Mouse (Mus musculus): ENCODE measurements around the gene Rbfox1. TPM values are rescaled to one million over a fixed set of nuclear protein-coding genes. Genes with fewer than 3 reads are reported as not detected.

Gene Rbfox1
- polyA plus RNA-seq, 1 experiment = not detected

- Histone ChIP-seq H3K27ac (ENCODE audit: control insufficient read depth, insufficient read depth, low read depth, low read length, poor library complexity) (no peak overlapping the region), H3K4me3 (replicated peaks; ENCODE audit: control insufficient read depth, low read depth, low read length) (no peak overlapping the region), H3K4me1 (ENCODE audit: control insufficient read depth, insufficient read depth, low read length) (no peaks in the 10 kb centered on the region)
- whole genome bisulfite sequencing = 60% methylated on average over 1 of the region's 1 CpGs
- TF ChIP-seq CTCF (IDR thresholded peaks at IDR 0.05; ENCODE audit: control insufficient read depth, insufficient read depth, low read length) = no peak
- TF ChIP-seq POLR2A (IDR thresholded peaks at IDR 0.05; ENCODE audit: borderline replicate concordance, control insufficient read depth, low read depth, low read length) = no peak
Observed at GRCm38 (mm10) chr16:6324832-6325231, 439.7 kb downstream of the Rbfox1 start.

GRCm38 (mm10) chr16:6331400-6331939, 446.3 kb downstream of the Rbfox1 start:
- Histone ChIP-seq H3K4me3 (replicated peaks; ENCODE audit: control insufficient read depth, low read depth, low read length) (no peak overlapping the region), H3K4me1 (ENCODE audit: control insufficient read depth, insufficient read depth, low read length) (no peaks in the 10 kb centered on the region), H3K27ac (ENCODE audit: control insufficient read depth, insufficient read depth, low read depth, low read length, poor library complexity) (no peak overlapping the region)
- TF ChIP-seq POLR2A (IDR thresholded peaks at IDR 0.05; ENCODE audit: borderline replicate concordance, control insufficient read depth, low read depth, low read length) (no peak), CTCF (IDR thresholded peaks at IDR 0.05; ENCODE audit: control insufficient read depth, insufficient read depth, low read length) (no peak)
- WGBS = 59% methylated on average over 10 of the region's 10 CpGs

GRCm38 (mm10) chr16:6333273-6333672, 448.1 kb downstream of the Rbfox1 start:
- no peak overlapping the region for H3K27ac ChIP-seq (ENCODE audit: control insufficient read depth, insufficient read depth, low read depth, low read length, poor library complexity)
- no peak for TF ChIP-seq POLR2A (IDR thresholded peaks at IDR 0.05; ENCODE audit: borderline replicate concordance, control insufficient read depth, low read depth, low read length)
- no peak for TF ChIP-seq CTCF (IDR thresholded peaks at IDR 0.05; ENCODE audit: control insufficient read depth, insufficient read depth, low read length)
- H3K4me3 ChIP-seq (replicated peaks; ENCODE audit: control insufficient read depth, low read depth, low read length) = no peak overlapping the region
- H3K4me1 ChIP-seq (ENCODE audit: control insufficient read depth, insufficient read depth, low read length) = no peaks in the 10 kb centered on the region
- 56% methylated on average over 2 of the region's 2 CpGs for WGBS

- TF ChIP-seq CTCF (IDR thresholded peaks at IDR 0.05; ENCODE audit: control insufficient read depth, insufficient read depth, low read length) (no peak), POLR2A (IDR thresholded peaks at IDR 0.05; ENCODE audit: borderline replicate concordance, control insufficient read depth, low read depth, low read length) (no peak)
- no peak overlapping the region for H3K27ac ChIP-seq (ENCODE audit: control insufficient read depth, insufficient read depth, low read depth, low read length, poor library complexity)
- no peak overlapping the region for H3K4me3 ChIP-seq (replicated peaks; ENCODE audit: control insufficient read depth, low read depth, low read length)
- 37% methylated on average over 9 of the region's 9 CpGs for WGBS
- no peaks in the 10 kb centered on the region for H3K4me1 ChIP-seq (ENCODE audit: control insufficient read depth, insufficient read depth, low read length)
Observed at GRCm38 (mm10) chr16:6348103-6348502, 462.9 kb downstream of the Rbfox1 start.

- no peak for TF ChIP-seq CTCF (IDR thresholded peaks at IDR 0.05; ENCODE audit: control insufficient read depth, insufficient read depth, low read length)
- no peak for TF ChIP-seq POLR2A (IDR thresholded peaks at IDR 0.05; ENCODE audit: borderline replicate concordance, control insufficient read depth, low read depth, low read length)
- WGBS = 6% methylated on average over 41 of the region's 41 CpGs
- Histone ChIP-seq H3K27ac (ENCODE audit: control insufficient read depth, insufficient read depth, low read depth, low read length, poor library complexity) (no peak overlapping the region), H3K4me1 (ENCODE audit: control insufficient read depth, insufficient read depth, low read length) (no peaks in the 10 kb centered on the region), H3K4me3 (replicated peaks; ENCODE audit: control insufficient read depth, low read depth, low read length) (no peak overlapping the region)
Observed at GRCm38 (mm10) chr16:6348581-6349241, 463.6 kb downstream of the Rbfox1 start.

GRCm38 (mm10) chr16:6349381-6349780, 464.2 kb downstream of the Rbfox1 start:
- Histone ChIP-seq H3K27ac (ENCODE audit: control insufficient read depth, insufficient read depth, low read depth, low read length, poor library complexity) (no peak overlapping the region), H3K4me3 (replicated peaks; ENCODE audit: control insufficient read depth, low read depth, low read length) (no peak overlapping the region), H3K4me1 (ENCODE audit: control insufficient read depth, insufficient read depth, low read length) (no peaks in the 10 kb centered on the region)
- WGBS = 37% methylated on average over 16 of the region's 16 CpGs
- no peak for TF ChIP-seq CTCF (IDR thresholded peaks at IDR 0.05; ENCODE audit: control insufficient read depth, insufficient read depth, low read length)
- no peak for TF ChIP-seq POLR2A (IDR thresholded peaks at IDR 0.05; ENCODE audit: borderline replicate concordance, control insufficient read depth, low read depth, low read length)

GRCm38 (mm10) chr16:6350256-6350655, 465.1 kb downstream of the Rbfox1 start:
- Histone ChIP-seq H3K4me3 (replicated peaks; ENCODE audit: control insufficient read depth, low read depth, low read length) (no peak overlapping the region), H3K4me1 (ENCODE audit: control insufficient read depth, insufficient read depth, low read length) (no peaks in the 10 kb centered on the region), H3K27ac (ENCODE audit: control insufficient read depth, insufficient read depth, low read depth, low read length, poor library complexity) (no peak overlapping the region)
- WGBS = 75% methylated on average over 11 of the region's 11 CpGs
- TF ChIP-seq CTCF (IDR thresholded peaks at IDR 0.05; ENCODE audit: control insufficient read depth, insufficient read depth, low read length) (no peak), POLR2A (IDR thresholded peaks at IDR 0.05; ENCODE audit: borderline replicate concordance, control insufficient read depth, low read depth, low read length) (no peak)

GRCm38 (mm10) chr16:6353191-6353590, 468.0 kb downstream of the Rbfox1 start:
- TF ChIP-seq POLR2A (IDR thresholded peaks at IDR 0.05; ENCODE audit: borderline replicate concordance, control insufficient read depth, low read depth, low read length) = no peak
- TF ChIP-seq CTCF (IDR thresholded peaks at IDR 0.05; ENCODE audit: control insufficient read depth, insufficient read depth, low read length) = no peak
- H3K27ac ChIP-seq (ENCODE audit: control insufficient read depth, insufficient read depth, low read depth, low read length, poor library complexity) = no peak overlapping the region
- no peaks in the 10 kb centered on the region for H3K4me1 ChIP-seq (ENCODE audit: control insufficient read depth, insufficient read depth, low read length)
- 78% methylated on average over 5 of the region's 5 CpGs for WGBS
- no peak overlapping the region for H3K4me3 ChIP-seq (replicated peaks; ENCODE audit: control insufficient read depth, low read depth, low read length)

Measured in bone marrow, adult 2 months (tissue).